Mouse (Mus musculus): ENCODE data around the gene Klf14. TPM values are rescaled to one million over a fixed set of nuclear protein-coding genes. Genes with fewer than 3 reads are reported as not detected.
A peak's percentile ranks its signal among the peaks of the same experiment; 100 is the strongest.

Gene Klf14
- not detected in 2 replicates for total RNA-seq (2014; fragmentation: Nextera tagmentation)
- not detected in 2 replicates for total RNA-seq (2017)

DNA sequence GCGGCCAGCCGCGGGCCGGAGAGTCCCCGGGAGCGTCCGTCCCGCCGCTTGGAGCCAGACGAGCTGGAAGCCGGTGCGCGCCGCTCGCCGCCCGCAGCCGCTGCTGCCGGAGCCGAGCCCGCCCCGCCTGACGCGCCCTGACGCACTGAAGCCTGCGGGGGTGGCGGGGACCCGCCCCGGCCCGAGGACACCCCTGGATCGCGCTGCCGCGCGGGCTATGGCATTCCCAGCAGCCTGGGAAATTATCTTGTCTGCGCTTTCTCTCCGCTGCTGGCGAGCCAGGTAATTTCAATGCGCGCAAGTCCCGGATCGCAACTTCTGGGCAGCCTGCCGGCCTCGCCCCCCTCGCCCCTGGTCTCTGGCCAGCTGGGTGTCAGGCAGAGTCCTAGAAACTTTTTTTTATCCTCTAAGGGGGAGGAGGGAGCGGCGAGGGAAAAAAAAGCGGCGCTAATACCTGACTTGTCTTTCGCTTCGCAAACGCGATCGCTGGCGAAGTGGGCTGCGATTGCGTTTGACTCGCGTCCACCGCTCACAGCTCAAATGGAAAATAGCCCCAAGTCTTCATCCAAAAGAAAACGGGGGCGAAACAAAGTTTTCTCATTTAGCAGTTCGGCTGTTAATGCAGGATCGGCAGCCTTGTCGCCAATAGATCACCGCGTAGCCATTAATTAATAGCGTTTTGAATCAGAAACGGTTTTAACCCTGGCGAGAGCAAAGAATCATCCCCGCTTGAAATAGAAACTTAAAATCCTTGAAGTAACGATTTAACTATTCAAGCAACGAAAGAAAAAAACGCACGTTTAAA is at the start of gene Klf14:
Klf14 (minus strand) TSS at position 343 of the 805 bp plus-strand sequence.
- ATAC-seq (replicated peaks; ENCODE audit: poor library complexity, severe bottlenecking), result peak; percentile 37

DNA sequence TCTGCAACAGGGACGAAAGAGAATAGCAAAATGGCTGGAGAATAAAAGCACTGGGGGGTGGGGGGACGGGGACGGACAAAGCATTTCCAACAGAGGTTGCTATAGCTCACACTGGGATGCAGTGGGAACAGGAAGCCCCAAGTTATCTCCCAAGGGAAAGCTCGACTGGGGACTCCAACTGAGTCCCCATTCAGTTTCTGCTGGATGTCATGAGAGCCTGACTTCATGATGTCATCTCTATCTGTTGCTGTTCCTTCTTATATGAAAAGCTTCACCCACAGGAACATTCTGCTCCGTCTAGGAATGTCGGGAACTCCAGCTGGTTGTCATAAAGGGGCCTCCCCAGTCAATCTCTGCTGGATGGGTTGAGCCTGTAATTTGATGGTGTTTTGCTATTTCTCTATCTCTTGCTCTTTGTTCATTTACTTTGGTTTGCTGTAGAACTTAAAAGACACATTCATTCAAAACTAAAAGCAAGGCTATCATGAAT is 47.3 kb upstream of the Klf14 start:
- ATAC-seq (replicated peaks; ENCODE audit: poor library complexity, severe bottlenecking), result no peak

DNA sequence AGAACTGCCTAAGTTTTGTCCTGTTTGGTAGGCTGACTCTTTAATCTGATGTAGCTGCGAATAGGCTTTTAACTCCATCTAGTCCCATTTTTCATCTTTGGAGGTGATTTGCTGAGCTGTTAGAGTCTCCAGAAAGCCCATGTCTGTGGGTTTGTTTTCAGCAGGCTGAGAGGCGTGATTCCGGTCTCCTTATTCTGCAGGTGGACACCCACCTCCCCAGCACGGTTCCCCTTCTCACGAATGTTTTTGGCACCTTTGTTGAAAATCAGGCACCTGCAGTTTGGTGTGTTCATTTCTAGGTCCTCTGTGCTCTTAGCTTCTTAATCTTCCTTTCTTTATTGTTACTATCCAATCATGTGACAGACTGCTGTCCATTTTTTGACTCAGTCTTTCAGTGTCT is 27.5 kb upstream of the Klf14 start:
- no peak for ATAC-seq (replicated peaks; ENCODE audit: poor library complexity, severe bottlenecking)

DNA sequence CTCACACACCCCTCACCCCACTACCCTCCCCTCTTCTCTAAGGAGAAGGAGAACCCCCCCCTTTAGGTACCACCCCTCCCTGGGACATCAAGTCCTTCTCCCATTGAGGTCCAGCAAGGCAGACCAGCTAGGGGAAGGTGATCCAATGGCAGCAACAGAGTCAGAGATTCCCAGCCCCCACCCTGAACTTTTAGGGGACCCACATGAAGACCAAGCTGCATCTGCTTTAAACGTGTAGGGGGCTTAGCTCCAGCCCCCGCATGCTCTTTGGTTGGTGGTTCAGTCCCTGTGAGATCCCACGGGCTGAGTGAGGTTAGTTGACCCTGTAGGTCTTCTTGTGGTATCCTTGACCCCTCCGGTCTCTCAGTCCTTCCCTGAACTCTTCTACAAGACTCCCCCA is 24.1 kb upstream of the Klf14 start:
- ATAC-seq (replicated peaks; ENCODE audit: poor library complexity, severe bottlenecking), result no peak

DNA sequence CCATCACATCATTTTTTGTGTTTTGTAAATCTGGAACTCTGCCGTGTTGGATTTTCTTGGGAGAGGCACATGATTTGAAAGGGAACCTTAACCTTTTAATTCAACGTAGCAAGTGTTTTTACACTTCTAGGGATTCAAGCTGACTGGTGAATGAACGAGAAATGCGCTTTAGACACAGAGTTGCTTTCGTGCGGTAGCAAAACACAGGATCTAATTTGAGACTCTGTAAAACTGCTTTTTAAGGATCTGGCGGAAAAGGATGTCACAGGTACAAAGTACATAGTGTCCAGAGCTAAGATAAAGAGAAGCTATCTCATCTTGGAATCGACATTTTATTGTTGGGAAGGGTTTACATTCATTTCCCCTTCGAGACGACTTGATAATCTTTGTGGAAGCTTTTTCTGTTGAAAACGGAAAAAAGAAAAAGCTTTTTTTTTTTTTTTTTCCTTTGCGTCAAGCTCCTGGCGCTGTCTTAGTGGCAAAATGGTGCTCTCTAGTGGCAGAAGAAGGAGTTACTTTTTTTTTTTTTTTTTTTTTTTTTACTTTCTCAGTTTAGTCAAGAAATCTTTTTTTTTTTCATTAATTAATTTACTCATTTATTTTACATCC is 23.6 kb upstream of the Klf14 start:
- ATAC-seq (replicated peaks; ENCODE audit: poor library complexity, severe bottlenecking), result peak; percentile 40; the same call in 1 of the 2 replicates

DNA sequence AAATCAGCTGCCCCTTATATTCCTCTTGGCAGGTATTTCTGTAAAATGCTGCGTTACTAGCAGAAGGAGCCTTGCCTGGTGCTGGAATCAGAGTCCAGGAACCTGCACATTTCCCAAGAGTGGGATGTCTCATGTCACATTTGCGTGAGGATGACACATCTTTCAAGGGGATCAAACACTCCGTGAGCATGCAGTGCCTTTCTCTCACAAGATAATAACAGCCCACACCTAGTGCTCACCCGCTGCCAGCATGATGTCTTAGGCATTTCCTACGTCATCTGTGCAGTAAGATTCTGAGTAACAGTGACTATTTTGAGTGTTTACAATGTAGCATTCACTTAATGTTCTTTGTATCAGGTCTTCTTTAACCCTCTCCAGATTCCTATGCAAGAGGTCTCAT is 22.5 kb upstream of the Klf14 start:
- no peak for ATAC-seq (replicated peaks; ENCODE audit: poor library complexity, severe bottlenecking)

DNA sequence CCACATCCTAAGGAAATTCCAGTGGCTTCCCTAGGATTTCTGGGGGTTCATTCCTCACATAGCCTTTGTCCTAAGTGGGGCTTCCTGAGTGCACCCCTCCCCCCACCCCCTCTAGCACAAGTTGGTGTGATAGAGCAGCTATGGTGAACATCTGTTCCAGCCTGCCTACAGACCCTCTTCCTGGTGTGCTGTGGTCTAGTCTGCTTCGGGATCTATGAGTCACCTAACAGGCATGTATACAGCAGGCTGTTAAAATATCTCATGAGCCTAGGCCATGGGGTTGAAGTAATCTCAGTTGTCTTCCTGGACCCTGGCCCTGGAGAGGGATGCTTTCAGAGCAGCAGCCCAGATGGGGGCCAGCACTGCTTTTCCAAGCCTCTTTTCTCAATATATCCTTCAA is 19.7 kb upstream of the Klf14 start:
- ATAC-seq (replicated peaks; ENCODE audit: poor library complexity, severe bottlenecking), result no peak

DNA sequence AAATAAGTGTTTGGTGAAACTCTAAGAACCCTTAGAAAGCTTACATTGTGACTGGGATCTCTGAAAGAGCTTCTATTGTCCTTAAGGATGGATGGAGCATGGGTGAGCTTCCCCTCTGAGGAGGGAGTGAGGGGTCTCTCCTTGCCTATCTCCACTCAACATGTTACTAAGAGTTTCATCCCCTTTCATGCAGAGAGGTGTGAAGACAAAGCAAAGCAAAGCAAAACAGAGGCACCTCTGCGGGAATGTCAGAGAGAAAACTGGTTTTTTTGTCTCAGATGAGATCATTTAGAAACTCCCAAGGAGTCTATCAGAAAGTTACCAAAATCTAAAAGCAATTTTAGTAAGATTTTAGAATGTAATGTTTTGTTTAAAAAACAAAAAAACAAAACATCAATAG is 13.2 kb upstream of the Klf14 start:
- ATAC-seq (replicated peaks; ENCODE audit: poor library complexity, severe bottlenecking), result no peak

DNA sequence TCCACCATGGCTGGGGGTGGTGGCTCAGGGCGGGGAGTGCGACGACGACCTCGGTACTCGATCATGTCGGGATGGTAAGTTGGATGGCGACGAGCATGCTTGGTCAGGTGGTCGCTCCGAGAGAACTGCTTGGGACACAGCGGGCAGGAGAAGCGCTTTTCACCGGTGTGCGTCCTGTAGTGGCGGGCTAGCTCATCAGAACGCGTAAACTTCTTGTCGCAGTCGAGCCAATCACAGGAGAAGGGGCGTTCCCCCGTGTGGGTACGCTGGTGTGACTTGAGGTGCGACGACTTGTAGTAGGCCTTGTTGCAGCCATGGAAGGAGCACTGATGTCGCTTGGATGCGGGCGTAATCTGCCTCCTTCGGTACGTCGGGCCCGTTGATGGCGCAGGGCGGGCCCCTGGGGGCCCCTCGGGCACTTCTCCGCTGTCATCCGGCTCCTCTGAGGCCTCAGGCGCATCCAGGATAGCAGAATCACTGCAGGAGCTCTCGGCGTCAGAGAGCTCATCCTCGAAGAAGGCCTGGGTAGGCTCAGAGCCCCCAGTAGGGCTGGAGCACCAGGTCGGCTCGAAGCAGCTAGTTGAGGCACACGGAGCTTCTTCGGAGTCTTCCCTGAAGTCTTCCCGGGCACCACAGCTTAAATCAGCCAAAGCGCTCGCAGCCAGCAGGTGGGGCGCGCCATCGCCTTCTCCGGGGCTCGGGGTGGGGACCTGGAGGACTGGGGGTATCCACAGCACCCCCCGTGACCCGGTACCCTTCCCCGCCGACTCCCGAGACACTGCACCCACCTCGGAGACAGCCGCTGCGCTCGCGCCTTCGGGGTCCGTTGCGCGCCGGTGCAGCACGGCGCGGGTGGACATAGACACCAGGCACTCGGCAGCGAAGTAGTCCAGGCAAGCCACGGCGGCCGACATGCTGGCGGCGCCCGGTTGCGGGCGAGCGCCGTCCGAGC is 818 bp downstream of the Klf14 start:
- no peak for ATAC-seq (replicated peaks; ENCODE audit: poor library complexity, severe bottlenecking)

DNA sequence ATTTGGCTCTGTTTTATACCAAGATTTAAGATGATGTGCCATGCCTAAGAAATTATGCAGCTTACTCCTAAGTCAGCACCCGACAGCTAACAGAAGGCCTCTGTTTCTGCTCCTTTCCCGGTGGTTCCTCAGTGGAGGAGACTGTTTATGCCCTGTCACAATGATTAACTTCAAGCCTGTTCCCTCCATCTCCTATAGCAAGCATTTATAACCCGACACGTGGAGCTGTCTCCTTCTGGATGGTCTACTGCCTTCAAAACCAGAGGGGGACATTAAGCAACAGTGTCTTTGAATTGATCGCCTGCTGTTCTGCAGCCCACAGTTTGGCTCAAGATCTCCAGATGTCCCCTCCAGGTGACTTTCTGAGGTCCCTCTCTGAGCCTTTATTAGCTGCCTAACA is 19.6 kb downstream of the Klf14 start:
- ATAC-seq (replicated peaks; ENCODE audit: poor library complexity, severe bottlenecking), result no peak

DNA sequence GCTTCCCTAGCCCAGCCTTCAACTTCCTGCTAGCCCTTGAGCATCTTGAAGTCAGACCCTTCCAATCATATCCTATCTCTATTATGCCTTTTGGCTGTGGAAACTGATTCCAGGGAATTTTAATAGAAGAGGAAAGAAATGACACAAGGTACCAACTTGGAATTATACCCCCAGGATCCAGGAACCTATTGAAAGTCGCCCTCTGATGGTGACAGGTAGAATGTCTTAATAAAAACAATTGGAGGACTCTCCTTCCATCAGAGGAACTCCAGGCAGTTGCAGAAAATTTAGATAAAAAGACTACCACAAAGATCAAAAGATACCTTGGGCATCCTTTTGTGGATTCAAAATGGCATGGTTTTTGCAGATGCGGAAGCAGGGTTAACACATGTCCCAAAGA is 36.1 kb downstream of the Klf14 start:
- ATAC-seq (replicated peaks; ENCODE audit: poor library complexity, severe bottlenecking), result no peak

DNA sequence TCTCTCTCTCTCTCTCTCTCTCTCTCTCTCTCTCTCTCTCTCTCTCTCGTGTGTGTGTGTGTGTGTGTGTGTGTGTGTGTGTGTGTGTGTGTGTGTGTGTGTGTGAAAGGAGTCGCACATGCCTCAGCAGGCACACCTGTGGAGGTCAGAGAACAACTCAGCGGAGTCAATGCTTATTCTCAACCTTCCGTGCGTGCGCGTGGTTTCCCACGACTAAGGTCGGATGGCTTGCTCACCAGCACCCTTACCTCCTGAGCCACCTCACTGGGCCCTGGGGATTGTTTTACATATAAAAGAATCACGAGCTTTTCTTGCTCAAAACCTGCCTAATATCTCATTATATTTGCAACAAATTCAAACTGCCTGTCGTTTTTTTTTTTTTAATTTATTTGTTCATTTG is 37.1 kb downstream of the Klf14 start:
- ATAC-seq (replicated peaks; ENCODE audit: poor library complexity, severe bottlenecking), result no peak

DNA sequence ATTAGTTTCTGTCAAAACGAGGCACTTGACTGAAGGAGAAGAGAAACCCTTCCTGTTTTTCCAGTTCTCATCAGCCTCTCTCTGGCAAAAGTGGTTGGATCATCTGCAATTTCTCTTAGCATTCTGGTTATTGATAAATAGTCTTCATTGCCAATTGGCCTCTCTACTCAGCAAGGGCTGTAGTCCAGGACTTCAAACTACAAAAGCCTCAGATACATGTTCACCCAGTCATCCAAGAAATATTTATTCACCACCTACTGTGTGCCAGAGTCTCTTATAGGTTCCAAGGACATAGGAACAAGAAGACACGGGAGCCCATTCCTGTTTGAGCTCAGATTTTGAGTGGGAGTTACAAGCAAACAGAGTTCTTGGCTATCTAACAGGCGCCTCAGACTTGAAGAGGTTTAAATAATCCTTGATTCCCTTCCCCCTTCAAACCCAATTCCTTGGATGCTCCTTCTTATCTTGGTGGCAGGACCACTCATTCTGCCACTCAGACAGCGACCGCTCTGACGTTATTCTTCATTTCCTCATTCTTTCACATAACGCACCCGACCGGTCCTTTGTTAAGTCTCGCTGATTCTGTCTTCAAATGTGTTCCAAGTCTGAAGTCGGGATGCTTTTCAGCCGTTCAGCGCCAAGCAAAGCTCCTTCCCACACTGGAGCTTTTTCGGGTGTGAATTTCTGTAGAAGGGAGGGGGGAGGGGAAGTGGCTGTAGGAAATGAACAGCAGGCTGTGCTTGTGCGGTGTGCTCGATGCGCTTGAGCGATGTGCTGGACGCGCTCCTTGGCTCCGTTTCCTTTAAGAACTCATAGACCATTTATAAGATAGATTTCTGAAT is 37.8 kb downstream of the Klf14 start:
- no peak for ATAC-seq (replicated peaks; ENCODE audit: poor library complexity, severe bottlenecking)

DNA sequence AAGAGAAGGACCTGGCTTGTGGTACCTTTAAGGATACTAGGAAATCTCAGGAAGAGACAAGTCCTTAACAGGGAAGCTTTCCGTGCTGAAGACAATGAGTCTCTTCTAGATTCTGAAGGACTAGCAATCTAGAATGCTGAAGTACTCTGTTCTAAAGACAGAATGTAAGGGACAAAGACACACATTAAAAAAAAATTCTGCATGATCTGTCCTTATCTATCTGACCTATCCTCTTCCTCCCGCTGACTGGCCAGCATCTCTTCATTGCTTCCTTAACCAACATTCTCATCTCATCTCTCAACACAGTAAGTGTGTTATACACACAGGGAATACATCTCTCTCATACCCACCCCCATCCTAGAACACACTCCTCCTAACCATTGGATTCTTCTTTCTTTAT is 43.4 kb downstream of the Klf14 start, which contains the start of gene Tsga13:
Tsga13 (minus strand) TSS at position 101 of the 400 bp plus-strand sequence.
- ATAC-seq (replicated peaks; ENCODE audit: poor library complexity, severe bottlenecking), result no peak

DNA sequence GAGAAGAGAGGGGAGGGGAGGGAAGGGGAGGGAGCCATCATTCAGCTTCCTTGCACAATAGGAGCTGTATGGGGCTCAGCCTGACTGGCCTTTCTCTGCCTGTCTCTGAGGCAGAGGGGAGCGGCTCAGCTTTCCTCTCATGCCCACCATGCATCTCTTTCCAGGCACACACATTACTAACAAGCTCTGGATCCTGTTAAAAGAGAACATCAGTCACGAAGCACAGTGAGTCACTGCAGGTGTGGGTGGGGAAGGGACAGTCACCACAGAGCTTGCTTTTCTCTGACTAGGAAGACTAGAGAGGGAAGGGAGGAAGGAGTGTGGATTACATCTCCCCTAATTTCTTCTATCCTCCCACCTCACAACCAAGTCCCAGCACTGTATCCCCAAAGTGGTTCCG is 50.9 kb downstream of the Klf14 start:
- ATAC-seq (replicated peaks; ENCODE audit: poor library complexity, severe bottlenecking), result no peak

Other genes starting within 250 kb of the Klf14 start
- gene Mest, start 235.5 kb downstream of the Klf14 start, total RNA-seq (2014; fragmentation: Nextera tagmentation), result not detected in 2 replicates
- 0.09 TPM in 1 of 2 replicates, not detected in the other for gene Mest, start 235.5 kb downstream of the Klf14 start, total RNA-seq (2017)
- 17.4 and 23.8 TPM in 2 replicates for gene Copg2, start 62.3 kb downstream of the Klf14 start, total RNA-seq (2014; fragmentation: Nextera tagmentation)
- gene Copg2, start 62.3 kb downstream of the Klf14 start, total RNA-seq (2017), result 40.1 and 44.7 TPM in 2 replicates
- not detected in 2 replicates for gene Tsga13, start 43.5 kb downstream of the Klf14 start, total RNA-seq (2014; fragmentation: Nextera tagmentation)
- not detected in 2 replicates for gene Tsga13, start 43.5 kb downstream of the Klf14 start, total RNA-seq (2017)

Measured in granulocyte monocyte progenitor cell, adult 5-6 weeks (primary cell).